Mouse (Mus musculus): ENCODE results near the gene Klhl35. TPM values are rescaled to one million over a fixed set of nuclear protein-coding genes. Genes with fewer than 3 reads are reported as not detected.

Gene Klhl35
- total and polyA plus RNA-seq, 3 experiments: not detected

DNA sequence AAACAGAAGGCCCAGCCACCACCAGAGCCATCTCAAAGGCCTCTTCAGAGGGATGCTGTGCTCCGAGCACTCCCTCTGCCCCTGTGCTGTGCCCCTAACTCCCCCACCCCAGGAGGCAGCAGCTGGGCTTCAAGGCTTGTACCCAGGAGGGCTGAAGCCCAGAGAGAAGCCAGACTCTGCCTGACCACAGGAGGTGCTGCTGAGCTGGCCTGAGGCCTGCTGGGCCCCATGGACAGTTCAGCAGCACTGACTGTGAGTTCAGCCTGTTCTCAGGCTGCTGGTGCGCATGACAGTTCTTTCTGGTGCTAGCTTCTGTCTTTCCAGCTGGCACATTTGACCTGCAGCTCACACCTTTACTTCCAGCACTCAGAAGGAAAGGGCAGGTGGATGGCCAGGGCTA is 20.0 kb upstream of the Klhl35 start:
- Histone ChIP-seq H3K9me3 (replicated peaks) (no peaks in the 10 kb centered on the region), H3K4me3 (ENCODE audit: low read depth, low read length) (no peak overlapping the region), H3K36me3 (replicated peaks) (no peaks in the 10 kb centered on the region), H3K27me3 (ENCODE audit: insufficient read depth, low read length) (peaks cover 41% of the 10 kb centered on the region), H3K4me1 (ENCODE audit: insufficient read depth, low read depth, low read length) (peaks cover 3% of the 10 kb centered on the region; the same call in 1 of the 2 replicates)
- no peak for ATAC-seq (ENCODE audit: extremely low read depth, insufficient number of reproducible peaks, low FRiP score, poor library complexity, severe bottlenecking)
- DNase-seq (ENCODE audit: low spot score): no peak
- TF ChIP-seq GATA2 (IDR thresholded peaks at IDR 0.05; ENCODE audit: borderline replicate concordance, low read depth, low read length): no peak
- TF ChIP-seq CTCF (IDR thresholded peaks at IDR 0.05; ENCODE audit: low read depth, low read length): no peak
- TF ChIP-seq TAL1 (conservative IDR thresholded peaks at IDR 0.05; ENCODE audit: low read depth, low read length): no peak
- no peak for TF ChIP-seq GATA1 (IDR thresholded peaks at IDR 0.05; ENCODE audit: borderline replicate concordance, low read length)
- no peak for TF ChIP-seq POLR2AphosphoS5 (IDR thresholded peaks at IDR 0.05; ENCODE audit: insufficient replicate concordance, low read depth, low read length)

GRCm38 (mm10) chr7:99447323-99447722 is 18.5 kb upstream of the Klhl35 start:
- Histone ChIP-seq H3K27me3 (ENCODE audit: insufficient read depth, low read length) (peaks cover 30% of the 10 kb centered on the region), H3K9me3 (replicated peaks) (no peaks in the 10 kb centered on the region), H3K4me3 (ENCODE audit: low read depth, low read length) (no peak overlapping the region), H3K4me1 (ENCODE audit: insufficient read depth, low read depth, low read length) (0 out of 2 replicates have a peak, but pooled peaks cover 3% of the 10 kb centered on the region), H3K36me3 (replicated peaks) (no peaks in the 10 kb centered on the region)
- TF ChIP-seq POLR2AphosphoS5 (IDR thresholded peaks at IDR 0.05; ENCODE audit: insufficient replicate concordance, low read depth, low read length) (no peak), GATA1 (IDR thresholded peaks at IDR 0.05; ENCODE audit: borderline replicate concordance, low read length) (no peak), CTCF (IDR thresholded peaks at IDR 0.05; ENCODE audit: low read depth, low read length) (no peak), GATA2 (IDR thresholded peaks at IDR 0.05; ENCODE audit: borderline replicate concordance, low read depth, low read length) (no peak), TAL1 (conservative IDR thresholded peaks at IDR 0.05; ENCODE audit: low read depth, low read length) (no peak)
- DNase-seq (ENCODE audit: low spot score) (no peak), ATAC-seq (ENCODE audit: extremely low read depth, insufficient number of reproducible peaks, low FRiP score, poor library complexity, severe bottlenecking) (no peak)

GRCm38 (mm10) chr7:99448619-99449018 is 17.2 kb upstream of the Klhl35 start:
- TF ChIP-seq GATA2 (IDR thresholded peaks at IDR 0.05; ENCODE audit: borderline replicate concordance, low read depth, low read length): no peak
- no peak for TF ChIP-seq CTCF (IDR thresholded peaks at IDR 0.05; ENCODE audit: low read depth, low read length)
- no peak for TF ChIP-seq POLR2AphosphoS5 (IDR thresholded peaks at IDR 0.05; ENCODE audit: insufficient replicate concordance, low read depth, low read length)
- TF ChIP-seq GATA1 (IDR thresholded peaks at IDR 0.05; ENCODE audit: borderline replicate concordance, low read length): no peak
- TF ChIP-seq TAL1 (conservative IDR thresholded peaks at IDR 0.05; ENCODE audit: low read depth, low read length): no peak
- H3K4me1 ChIP-seq (ENCODE audit: insufficient read depth, low read depth, low read length): peaks cover 12% of the 10 kb centered on the region
- peaks cover 33% of the 10 kb centered on the region for H3K27me3 ChIP-seq (ENCODE audit: insufficient read depth, low read length)
- H3K4me3 ChIP-seq (ENCODE audit: low read depth, low read length): no peak overlapping the region
- DNase-seq (ENCODE audit: low spot score): no peak
- H3K9me3 ChIP-seq (replicated peaks): no peaks in the 10 kb centered on the region
- no peak for ATAC-seq (ENCODE audit: extremely low read depth, insufficient number of reproducible peaks, low FRiP score, poor library complexity, severe bottlenecking)
- H3K36me3 ChIP-seq (replicated peaks): no peaks in the 10 kb centered on the region

GRCm38 (mm10) chr7:99449063-99449462 is 16.7 kb upstream of the Klhl35 start:
- Histone ChIP-seq H3K9me3 (replicated peaks) (no peaks in the 10 kb centered on the region), H3K36me3 (replicated peaks) (no peaks in the 10 kb centered on the region), H3K4me3 (ENCODE audit: low read depth, low read length) (no peak overlapping the region), H3K27me3 (ENCODE audit: insufficient read depth, low read length) (peaks cover 35% of the 10 kb centered on the region), H3K4me1 (ENCODE audit: insufficient read depth, low read depth, low read length) (peaks cover 12% of the 10 kb centered on the region)
- DNase-seq (ENCODE audit: low spot score) (no peak), ATAC-seq (ENCODE audit: extremely low read depth, insufficient number of reproducible peaks, low FRiP score, poor library complexity, severe bottlenecking) (no peak)
- TF ChIP-seq POLR2AphosphoS5 (IDR thresholded peaks at IDR 0.05; ENCODE audit: insufficient replicate concordance, low read depth, low read length): no peak
- no peak for TF ChIP-seq GATA1 (IDR thresholded peaks at IDR 0.05; ENCODE audit: borderline replicate concordance, low read length)
- TF ChIP-seq GATA2 (IDR thresholded peaks at IDR 0.05; ENCODE audit: borderline replicate concordance, low read depth, low read length): no peak

- H3K4me3 ChIP-seq (ENCODE audit: low read depth, low read length): no peak overlapping the region
- DNase-seq (ENCODE audit: low spot score) (no peak), ATAC-seq (ENCODE audit: extremely low read depth, insufficient number of reproducible peaks, low FRiP score, poor library complexity, severe bottlenecking) (no peak)
- peaks cover 41% of the 10 kb centered on the region for H3K27me3 ChIP-seq (ENCODE audit: insufficient read depth, low read length)
- H3K9me3 ChIP-seq (replicated peaks): no peaks in the 10 kb centered on the region
- H3K36me3 ChIP-seq (replicated peaks): no peaks in the 10 kb centered on the region
- TF ChIP-seq POLR2AphosphoS5 (IDR thresholded peaks at IDR 0.05; ENCODE audit: insufficient replicate concordance, low read depth, low read length): no peak
- no peak for TF ChIP-seq TAL1 (conservative IDR thresholded peaks at IDR 0.05; ENCODE audit: low read depth, low read length)
- no peak for TF ChIP-seq GATA2 (IDR thresholded peaks at IDR 0.05; ENCODE audit: borderline replicate concordance, low read depth, low read length)
- no peak for TF ChIP-seq CTCF (IDR thresholded peaks at IDR 0.05; ENCODE audit: low read depth, low read length)
- TF ChIP-seq GATA1 (IDR thresholded peaks at IDR 0.05; ENCODE audit: borderline replicate concordance, low read length): no peak
- peaks cover 12% of the 10 kb centered on the region for H3K4me1 ChIP-seq (ENCODE audit: insufficient read depth, low read depth, low read length)
Observed at GRCm38 (mm10) chr7:99449751-99450150, 16.1 kb upstream of the Klhl35 start.

DNA sequence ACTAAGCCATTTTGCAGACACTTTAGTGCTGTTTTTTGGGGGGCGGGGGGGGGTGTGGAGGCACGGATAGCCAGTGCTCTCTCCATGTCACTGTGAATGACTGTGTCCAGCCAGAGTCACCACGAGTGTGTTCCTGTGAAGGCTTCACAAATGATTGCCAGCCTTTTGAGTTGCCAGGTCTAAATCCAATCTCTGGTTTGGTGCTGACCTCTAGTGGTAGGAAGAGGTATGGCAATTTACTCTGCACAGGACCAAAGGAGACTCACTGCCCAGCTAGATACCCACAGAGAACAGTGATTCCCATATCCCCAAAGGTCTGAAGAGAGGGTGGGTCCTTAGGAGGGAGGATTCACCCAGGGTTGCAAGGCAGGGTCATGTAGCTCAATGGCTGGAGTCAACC is 15.1 kb upstream of the Klhl35 start:
- no peaks in the 10 kb centered on the region for H3K9me3 ChIP-seq (replicated peaks)
- peaks cover 12% of the 10 kb centered on the region for H3K4me1 ChIP-seq (ENCODE audit: insufficient read depth, low read depth, low read length)
- H3K27me3 ChIP-seq (ENCODE audit: insufficient read depth, low read length): peaks cover 44% of the 10 kb centered on the region
- no peak overlapping the region for H3K4me3 ChIP-seq (ENCODE audit: low read depth, low read length)
- no peaks in the 10 kb centered on the region for H3K36me3 ChIP-seq (replicated peaks)
- no peak for TF ChIP-seq POLR2AphosphoS5 (IDR thresholded peaks at IDR 0.05; ENCODE audit: insufficient replicate concordance, low read depth, low read length)
- peak; percentile 92 for TF ChIP-seq CTCF (IDR thresholded peaks at IDR 0.05; ENCODE audit: low read depth, low read length)
- TF ChIP-seq GATA2 (IDR thresholded peaks at IDR 0.05; ENCODE audit: borderline replicate concordance, low read depth, low read length): no peak
- TF ChIP-seq TAL1 (conservative IDR thresholded peaks at IDR 0.05; ENCODE audit: low read depth, low read length): no peak
- TF ChIP-seq GATA1 (IDR thresholded peaks at IDR 0.05; ENCODE audit: borderline replicate concordance, low read length): no peak
- DNase-seq (ENCODE audit: low spot score) (peak; percentile 65), ATAC-seq (ENCODE audit: extremely low read depth, insufficient number of reproducible peaks, low FRiP score, poor library complexity, severe bottlenecking) (peak; percentile 15; the same call in 1 of the 2 replicates)
